In genomic region chr11:59639957-59640643, GRCm38 (mm10) we compare ENCODE assay signal across 39 mouse cellular contexts. TPM values are rescaled to one million over a fixed set of nuclear protein-coding genes. Genes with fewer than 3 reads are reported as not detected.
DNase-seq lines count a peak whose midpoint lies in the region; ATAC-seq and TF ChIP-seq lines count a peak whose summit lies in the region.
"Had no signal": no experiment of that assay in that cellular context is flagged by ENCODE, and none has a peak within 500 bp of the region (broad histone marks: within the 10 kb centered on the region; RNA-seq: fewer than 3 reads in every experiment).

No protein-coding gene starts in this region.

- no peaks in the 10 kb centered on the region for H3K9me3 ChIP-seq in liver, embryonic 11.5 days (ENCODE audit: control insufficient read depth, low read length)
- H3K9me3 ChIP-seq: forebrain, embryonic 12.5 days; hindbrain, embryonic 10.5 days; intestine, embryonic 15.5 days; limb, embryonic 12.5 days; midbrain, embryonic 13.5 days; neural tube, embryonic 15.5 days had no signal

- DNase-seq in liver, adult 2 months (ENCODE audit: extremely low read depth, low read depth, low spot score), result peak; percentile 92
- no peak for DNase-seq in liver, embryonic 11.5 days (ENCODE audit: low spot score)
- peak; percentile 38 for DNase-seq in lung, postnatal 10 days
- no peak for DNase-seq in lung, adult 2 months
- DNase-seq in lung, postnatal 36 days, result peak; percentile 40
- DNase-seq in left cerebral cortex, postnatal 4 days, result no peak
- DNase-seq: adrenal gland, postnatal 14 days; B cell, adult 2 months; cerebellum, adult 11 months; cerebellum, adult 9-10 months; cerebellum, postnatal 36 days; gastrocnemius, postnatal 14 days; heart, postnatal 14 days; kidney, adult 8-10 months; kidney, postnatal 10 days; retina, postnatal 1 day; right cerebral cortex, postnatal 14 days; thymus, postnatal 14 days had no signal

- peaks cover 13% of the 10 kb centered on the region; the same call in 1 of the 2 replicates for H3K4me1 ChIP-seq in liver, adult 2 months (ENCODE audit: control insufficient read depth, insufficient read depth, low read length)
- H3K4me1 ChIP-seq in liver, embryonic 11.5 days (replicated peaks; ENCODE audit: control insufficient read depth, insufficient read depth, low read length), result no peaks in the 10 kb centered on the region
- peaks cover 8% of the 10 kb centered on the region for H3K4me1 ChIP-seq in lung, adult 2 months (ENCODE audit: control insufficient read depth, insufficient read depth, low read length)
- H3K4me1 ChIP-seq: embryonic facial prominence, embryonic 12.5 days; forebrain, embryonic 12.5 days; limb, embryonic 12.5 days; midbrain, embryonic 13.5 days; neural tube, embryonic 15.5 days had no signal

- no peak for TF ChIP-seq CTCF in liver, adult 2 months (IDR thresholded peaks at IDR 0.05; ENCODE audit: low read depth, low read length)
- no peak for TF ChIP-seq CTCF in lung, adult 2 months (IDR thresholded peaks at IDR 0.05; ENCODE audit: insufficient read depth, low read length)

- no peaks in the 10 kb centered on the region for H3K79me2 ChIP-seq in liver, adult 2 months (ENCODE audit: control insufficient read depth, insufficient read depth, low read length)

- intact Hi-C loops in left cerebral cortex, postnatal 4 days (cut with DNase I), result no loop called here

- no peaks in the 10 kb centered on the region for H3K36me3 ChIP-seq in liver, adult 2 months (ENCODE audit: control insufficient read depth, insufficient read depth, low read length)
- no peaks in the 10 kb centered on the region for H3K36me3 ChIP-seq in liver, embryonic 11.5 days (ENCODE audit: control insufficient read depth, insufficient read depth, low read length)
- H3K36me3 ChIP-seq: embryonic facial prominence, embryonic 12.5 days; forebrain, embryonic 12.5 days; hindbrain, embryonic 10.5 days; intestine, embryonic 15.5 days; limb, embryonic 12.5 days; midbrain, embryonic 13.5 days; neural tube, embryonic 15.5 days had no signal

- no peak for TF ChIP-seq POLR2A in liver, adult 2 months (IDR thresholded peaks at IDR 0.05; ENCODE audit: extremely low read depth, insufficient read depth, low read length)
- no peak for TF ChIP-seq POLR2A in lung, adult 2 months (IDR thresholded peaks at IDR 0.05; ENCODE audit: borderline replicate concordance, extremely low read depth, low read depth, low read length)

- no peaks in the 10 kb centered on the region for H3K27me3 ChIP-seq in liver, adult 2 months (ENCODE audit: control insufficient read depth, insufficient read depth, low read length)
- H3K27me3 ChIP-seq in liver, embryonic 11.5 days (replicated peaks; ENCODE audit: control insufficient read depth, insufficient read depth, low read length), result 0 out of 2 replicates have a peak, but pooled peaks cover 3% of the 10 kb centered on the region
- H3K27me3 ChIP-seq: embryonic facial prominence, embryonic 12.5 days; forebrain, embryonic 12.5 days; limb, embryonic 12.5 days; midbrain, embryonic 13.5 days; neural tube, embryonic 15.5 days; Patski had no signal

- no peak for ATAC-seq in liver, embryonic 11.5 days (replicated peaks; ENCODE audit: low FRiP score)
- ATAC-seq in monocyte, adult 5-6 weeks (replicated peaks; ENCODE audit: insufficient number of reproducible peaks, low FRiP score, low TSS enrichment, poor library complexity, severe bottlenecking), result no peak
- ATAC-seq: hindbrain, embryonic 16.5 days; intestine, embryonic 15.5 days; midbrain, embryonic 13.5 days; Patski had no signal

- H3K4me3 ChIP-seq in liver, adult 2 months (ENCODE audit: insufficient read depth, low read depth, low read length), result no peak overlapping the region
- H3K4me3 ChIP-seq in liver, embryonic 11.5 days (ENCODE audit: low read depth, low read length), result no peak overlapping the region
- no peak overlapping the region for H3K4me3 ChIP-seq in lung, adult 2 months (replicated peaks; ENCODE audit: extremely low read depth, low read depth, low read length)
- H3K4me3 ChIP-seq: embryonic facial prominence, embryonic 12.5 days; forebrain, embryonic 12.5 days; hindbrain, embryonic 10.5 days; intestine, embryonic 15.5 days; limb, embryonic 12.5 days; midbrain, embryonic 13.5 days; neural tube, embryonic 15.5 days had no signal

- 25% methylated on average over 4 of the region's 4 CpGs for WGBS in liver, adult 2 months
- WGBS in liver, embryonic 11.5 days, result 71% methylated on average over 4 of the region's 4 CpGs
- 59% methylated on average over 4 of the region's 4 CpGs for WGBS in lung, adult 2 months

- H3K27ac ChIP-seq in liver, adult 2 months (replicated peaks; ENCODE audit: insufficient read depth, low read depth, low read length), result no peak overlapping the region
- H3K27ac ChIP-seq in liver, embryonic 11.5 days (ENCODE audit: low read depth, low read length), result no peak overlapping the region
- H3K27ac ChIP-seq: embryonic facial prominence, embryonic 12.5 days; forebrain, embryonic 12.5 days; hindbrain, embryonic 10.5 days; intestine, embryonic 15.5 days; limb, embryonic 12.5 days; liver, embryonic 14.5 days; midbrain, embryonic 13.5 days; neural tube, embryonic 15.5 days had no signal

- no peak overlapping the region for H3K9ac ChIP-seq in liver, adult 2 months (ENCODE audit: low read depth, low read length)
- no peak overlapping the region for H3K9ac ChIP-seq in liver, embryonic 11.5 days (ENCODE audit: low read depth, low read length)
- H3K9ac ChIP-seq: embryonic facial prominence, embryonic 12.5 days; forebrain, embryonic 12.5 days; intestine, embryonic 15.5 days; limb, embryonic 12.5 days; liver, embryonic 14.5 days; midbrain, embryonic 13.5 days; neural tube, embryonic 15.5 days had no signal

- H3K4me2 ChIP-seq in liver, embryonic 11.5 days, result no peak overlapping the region
- H3K4me2 ChIP-seq: embryonic facial prominence, embryonic 12.5 days; forebrain, embryonic 12.5 days; intestine, embryonic 15.5 days; limb, embryonic 12.5 days; midbrain, embryonic 13.5 days; neural tube, embryonic 15.5 days had no signal

RNA-seq across cellular contexts. Expression of gene Mprip, which starts 21.0 kb away (rescaled TPM):
- 29.0 and 32.6 TPM in 2 replicates for total RNA-seq in liver, adult 2 months (2014; rRNA removed)
- polyA plus RNA-seq in liver, adult 2 months (2012; rRNA removed), result 36.7 and 58.4 TPM in 2 replicates
- polyA plus RNA-seq in liver, embryonic 11.5 days (2014; fragmentation: Nextera tagmentation; extraction: Ambion mirVana), result 44.9 and 46.7 TPM in 2 replicates
- polyA plus RNA-seq in lung, adult 2 months (2012; rRNA removed), result 164 and 239 TPM in 2 replicates
- total RNA-seq in left cerebral cortex, postnatal 4 days (2021), result 100 to 1,000 TPM; 270 to 281 TPM
- 38.2 to 66.7 TPM (median 55.7 TPM) in 3 replicates for total RNA-seq in monocyte, adult 5-6 weeks (2017)

RNA-seq across cellular contexts. Expression of gene Olfr223, which starts 47.0 kb away (rescaled TPM):
- total RNA-seq in liver, adult 2 months (2014; rRNA removed), result not detected in 2 replicates
- not detected in 2 replicates for polyA plus RNA-seq in liver, adult 2 months (2012; rRNA removed)
- not detected in 2 replicates for polyA plus RNA-seq in liver, embryonic 11.5 days (2014; fragmentation: Nextera tagmentation; extraction: Ambion mirVana)
- not detected in 2 replicates for polyA plus RNA-seq in lung, adult 2 months (2012; rRNA removed)
- total RNA-seq in left cerebral cortex, postnatal 4 days (2021), result not detected
- not detected in 3 replicates for total RNA-seq in monocyte, adult 5-6 weeks (2017)
- total RNA-seq: adrenal gland, postnatal 14 days; CH12.LX; ES-E14; gastrocnemius, postnatal 14 days; granulocyte monocyte progenitor cell, adult 5-6 weeks; heart, postnatal 14 days; left cerebral cortex, postnatal 14 days; megakaryocyte-erythroid progenitor cell, adult 5-6 weeks had no signal
- polyA plus RNA-seq: embryonic facial prominence, embryonic 12.5 days; forebrain, embryonic 12.5 days; heart, embryonic 14.5 days; hindbrain, embryonic 10.5 days; hindbrain, embryonic 16.5 days; intestine, embryonic 15.5 days; large intestine, adult 2 months; limb, embryonic 12.5 days; liver, embryonic 14.5 days; midbrain, embryonic 13.5 days; neural tube, embryonic 15.5 days; Patski; small intestine, adult 2 months; stomach, embryonic 14.5 days; urinary bladder, adult 2 months had no signal

Comparison
In these comparisons a context has a peak if more than half of its experiments do, and no peak if none do; other contexts are left out.
1. DNase-seq: peak in liver, adult 2 months (single experiment), lung, postnatal 10 days (single experiment) and lung, postnatal 36 days (single experiment); none in liver, embryonic 11.5 days (single experiment), lung, adult 2 months (single experiment) and left cerebral cortex, postnatal 4 days (single experiment).